Mouse (Mus musculus) cerebellum, adult 9-10 months (tissue): ENCODE measurements around the gene Cox14.
"Not testable (repeated sequence)": the region's sequence is repeated elsewhere in the genome, so short reads cannot be mapped to it uniquely, and the experiment has no call there.

Source experiments
- DNase-seq: peaks from one replicate; pipeline ENCODE4 v3.0.0; 2022

Cox14 gene

DNA sequence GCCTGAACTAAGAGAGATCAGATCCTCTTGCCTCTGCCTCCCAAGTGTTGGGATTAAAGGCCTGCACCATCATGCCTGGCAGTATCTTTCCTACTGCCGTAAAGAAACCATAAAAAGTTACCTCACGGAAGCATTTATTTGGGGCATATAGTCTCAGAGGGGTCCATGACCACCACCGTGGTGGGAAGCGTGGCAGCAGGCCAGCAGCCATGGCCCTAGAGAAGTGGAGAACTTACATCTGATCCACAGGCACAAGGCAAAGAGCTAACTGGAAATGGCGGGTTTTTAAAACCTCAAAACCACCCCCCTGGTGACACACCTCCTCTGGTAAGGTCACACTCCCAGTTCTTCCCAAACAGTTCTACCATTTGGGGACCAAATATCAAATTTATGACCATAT, 2.8 kb downstream of the Cox14 start:
- peak; percentile 51 for DNase-seq

DNA sequence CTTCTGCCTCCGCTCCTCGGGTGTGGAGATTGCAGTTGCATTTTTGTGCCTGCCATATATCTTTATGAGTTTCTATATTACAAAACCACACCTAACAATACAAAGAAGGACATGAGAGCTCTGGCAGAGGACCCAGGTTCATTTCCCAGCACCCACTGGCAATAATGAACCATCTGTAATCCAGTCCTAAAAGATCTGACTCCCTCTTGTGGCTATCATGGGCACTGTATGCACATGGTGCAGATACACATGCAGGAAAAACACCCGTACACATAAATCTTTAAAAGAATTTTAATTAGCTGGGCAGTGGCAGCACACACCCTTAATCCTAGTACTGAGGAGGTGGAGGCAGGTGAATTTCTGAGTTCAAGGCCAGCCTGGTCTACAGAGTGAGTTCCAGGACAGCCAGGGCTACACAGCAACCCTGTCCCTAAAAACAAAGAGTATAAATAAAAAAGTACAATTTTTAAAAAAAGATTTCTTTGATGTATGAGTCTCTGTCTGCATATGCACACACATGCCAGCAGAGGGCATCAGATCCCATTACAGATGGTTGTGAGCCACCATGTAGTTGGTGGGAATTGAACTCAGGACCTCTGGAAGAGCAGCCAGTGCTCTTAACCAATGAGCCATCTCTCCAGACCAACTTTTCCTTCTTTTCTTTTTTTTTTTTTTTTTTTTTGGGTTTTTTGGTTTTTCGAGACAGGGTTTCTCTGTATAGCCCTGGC, 3.8 kb downstream of the Cox14 start:
- peak; percentile 39 for DNase-seq

DNA sequence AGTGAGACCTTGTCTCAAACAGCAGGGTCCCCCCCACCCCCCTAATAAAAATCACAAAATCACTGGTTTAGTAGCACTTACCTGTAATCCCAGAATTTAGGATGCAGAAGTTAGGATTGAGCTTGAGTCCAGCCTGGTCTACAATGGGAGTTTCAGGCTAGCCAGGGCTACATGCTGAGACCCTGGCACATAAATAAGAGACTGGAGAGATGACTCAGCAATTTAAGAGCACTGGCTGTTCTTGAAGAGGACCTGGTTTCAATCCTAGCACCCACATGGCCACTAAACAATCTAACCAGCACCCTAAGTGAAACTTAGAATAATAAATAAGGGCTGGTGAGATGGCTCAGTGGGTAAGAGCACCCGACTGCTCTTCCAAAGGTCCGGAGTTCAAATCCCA, 5.7 kb downstream of the Cox14 start:
- DNase-seq: no peak

DNA sequence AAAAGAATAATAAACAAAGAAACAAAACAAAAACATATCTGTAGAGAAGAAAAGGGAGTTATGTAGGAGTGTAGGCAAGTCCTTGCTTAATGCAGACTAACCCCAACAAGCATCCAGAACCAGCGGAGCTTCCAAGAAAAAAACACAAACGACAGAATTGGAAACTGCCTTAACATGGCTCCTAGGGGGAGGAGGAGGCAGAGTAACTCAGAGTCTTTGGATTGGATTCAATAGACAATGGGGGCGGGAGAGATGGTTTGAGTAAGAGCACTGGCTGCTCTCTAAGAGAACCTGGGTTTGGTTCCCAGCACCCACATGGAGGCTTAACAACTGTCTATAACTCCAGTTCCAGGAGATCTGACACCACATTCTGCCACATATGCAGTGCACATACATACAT, 6.3 kb downstream of the Cox14 start:
- no peak for DNase-seq

DNA sequence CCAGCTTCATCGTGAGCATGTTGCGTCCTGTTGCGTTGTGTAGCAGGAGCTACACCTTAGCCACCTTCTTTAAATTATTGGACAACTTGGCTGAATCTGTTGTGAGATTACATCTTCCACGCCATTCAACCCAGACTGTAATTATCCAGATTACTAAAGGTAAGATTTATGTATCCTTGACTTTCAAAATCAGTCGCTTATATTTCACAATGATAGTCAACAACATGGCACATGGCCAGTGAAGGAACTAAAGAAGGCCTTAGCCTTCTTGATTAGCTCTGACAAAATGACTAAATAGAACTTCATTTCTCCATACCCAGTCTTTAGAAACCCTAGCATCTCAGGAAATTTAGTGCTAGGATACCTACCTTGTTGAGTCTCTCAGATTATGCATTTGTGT, 7.8 kb downstream of the Cox14 start:
- no peak for DNase-seq

DNA sequence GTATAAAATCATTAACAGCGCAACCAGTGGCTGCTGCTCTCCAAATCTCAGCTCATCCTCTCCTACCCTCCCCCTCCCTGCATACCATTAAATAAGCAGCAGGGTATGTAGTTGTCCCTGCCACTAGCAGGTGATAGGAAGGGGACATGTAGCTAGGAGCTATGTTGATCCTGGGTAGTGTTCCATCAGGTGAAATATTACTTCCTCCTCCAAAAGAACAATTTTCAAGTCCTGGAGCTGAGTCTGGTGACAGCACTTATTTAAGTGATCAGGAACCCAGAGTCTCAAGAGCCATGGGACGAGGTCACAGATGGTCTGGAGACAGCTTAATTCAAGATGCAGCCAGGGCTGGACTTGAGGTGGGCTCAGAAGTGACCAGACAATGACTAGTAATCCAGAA, 10.2 kb downstream of the Cox14 start:
- peak; percentile 100 for DNase-seq

DNA sequence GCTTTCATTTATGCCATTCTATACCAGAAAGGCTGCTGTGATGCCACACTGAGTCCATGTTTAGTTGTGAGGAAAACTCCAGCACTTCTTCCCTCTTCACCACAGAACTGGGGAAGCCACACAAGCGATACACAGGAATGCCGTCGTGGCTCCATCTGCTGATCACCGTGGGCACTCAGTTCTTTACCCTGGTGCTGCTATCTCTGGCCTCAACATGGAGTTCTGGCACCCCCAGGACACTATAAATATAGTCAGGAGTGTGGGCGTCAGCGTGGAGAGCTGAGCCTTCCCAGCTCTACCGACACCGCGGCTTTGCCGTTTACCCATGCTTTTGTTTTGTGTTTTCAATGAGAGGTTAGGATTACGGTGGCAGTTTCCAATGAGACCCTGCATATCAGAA, 11.3 kb downstream of the Cox14 start:
- no peak for DNase-seq

DNA sequence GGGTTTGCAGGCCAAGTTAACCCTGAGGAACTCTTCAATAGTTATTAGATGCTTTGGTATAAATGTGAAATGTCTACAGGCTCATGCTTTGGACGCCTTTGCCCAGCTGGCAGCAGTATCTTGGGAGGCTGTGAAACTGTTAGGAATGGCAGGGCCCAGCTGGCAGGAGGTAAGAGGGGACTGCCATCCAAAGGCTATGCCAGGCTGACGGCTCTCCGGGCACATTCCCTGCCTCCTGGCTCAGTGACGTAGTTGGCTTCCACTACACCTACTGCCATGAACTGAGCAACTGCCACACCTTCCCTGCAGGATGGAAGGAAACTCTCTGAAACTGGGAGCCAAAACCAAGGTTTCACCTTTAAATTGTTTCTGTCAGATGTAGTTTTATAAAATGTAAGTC, 14.8 kb downstream of the Cox14 start:
- DNase-seq: no peak

DNA sequence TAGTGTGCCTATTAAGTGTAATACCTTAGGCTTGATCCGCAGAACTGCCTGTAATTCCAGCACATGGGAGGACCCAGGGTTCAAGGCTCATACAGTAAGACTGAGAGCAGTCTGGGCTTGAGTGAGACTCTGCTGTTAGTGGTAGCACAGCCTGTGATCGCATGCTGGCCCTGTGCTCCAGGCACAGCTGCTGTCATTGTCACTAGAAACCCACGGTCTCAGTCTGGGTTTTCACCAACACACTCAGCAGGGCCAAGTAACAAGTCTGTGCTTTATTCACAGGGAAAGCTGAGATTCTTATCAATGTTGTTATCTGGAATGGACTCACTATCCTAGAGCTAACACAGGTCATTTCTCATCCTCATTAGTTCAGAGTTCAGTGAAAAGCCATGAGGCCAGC, 28.8 kb downstream of the Cox14 start:
- no peak for DNase-seq

DNA sequence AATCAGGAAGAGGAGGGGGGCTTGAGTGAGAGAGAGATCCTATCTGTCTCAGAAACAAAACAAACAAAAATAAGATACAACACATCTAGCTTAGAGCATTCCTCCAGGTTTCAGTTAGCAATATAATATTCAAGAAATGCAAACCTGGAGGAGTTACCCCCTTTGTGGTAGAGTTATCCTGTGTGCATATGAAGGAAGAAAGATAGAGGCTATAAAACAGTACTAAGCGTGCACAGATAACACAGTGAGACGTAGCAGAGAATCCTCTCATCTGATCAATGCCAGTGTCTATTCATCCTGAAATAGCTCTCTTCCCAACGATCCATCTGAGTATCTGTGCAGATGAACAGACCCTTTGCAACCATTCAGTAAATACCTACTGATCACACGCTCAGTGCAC, 42.0 kb downstream of the Cox14 start:
- no peak for DNase-seq

DNA sequence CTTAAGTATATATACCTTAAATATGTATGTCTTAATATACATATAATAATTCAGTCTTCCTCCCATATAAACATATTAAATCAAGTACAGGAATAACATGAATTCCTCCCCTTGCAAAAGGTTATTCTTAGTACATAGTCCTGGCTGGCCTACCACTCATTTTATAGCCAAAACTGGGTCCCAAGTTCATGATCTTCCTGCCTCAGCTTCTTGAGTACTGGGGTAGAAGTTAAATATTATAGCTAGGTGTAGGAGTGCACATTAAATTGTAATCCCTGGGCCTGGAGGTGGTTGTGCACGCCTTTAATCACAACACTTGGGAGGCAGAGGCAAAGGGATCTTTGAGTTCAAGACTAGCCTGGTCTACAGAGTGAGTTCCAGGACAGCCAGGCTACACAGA, 43.3 kb downstream of the Cox14 start:
- no peak for DNase-seq

DNA sequence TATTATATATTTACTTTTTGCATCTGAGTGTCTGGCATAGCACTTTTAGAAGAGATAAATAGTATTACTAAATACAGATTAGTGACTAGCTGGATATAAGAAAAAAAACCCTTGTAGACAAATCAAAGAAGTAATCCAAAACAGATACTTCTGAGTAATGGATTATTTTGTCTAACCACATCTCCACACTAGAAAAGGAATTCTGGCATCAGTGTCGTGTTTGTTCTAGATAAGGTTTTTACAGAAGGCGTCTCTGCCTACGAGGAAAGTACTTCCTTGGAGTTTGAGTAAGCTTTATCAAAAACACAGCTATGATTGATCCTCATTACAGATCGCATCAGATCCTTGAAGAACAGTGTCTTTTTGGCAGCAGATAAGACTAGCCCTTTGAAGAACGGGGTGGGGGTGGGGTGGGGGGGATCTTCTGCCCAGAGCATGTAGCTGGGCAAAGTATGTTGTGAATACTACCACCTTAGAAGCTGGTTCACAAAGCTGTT, 45.6 kb downstream of the Cox14 start:
- DNase-seq: no peak

DNA sequence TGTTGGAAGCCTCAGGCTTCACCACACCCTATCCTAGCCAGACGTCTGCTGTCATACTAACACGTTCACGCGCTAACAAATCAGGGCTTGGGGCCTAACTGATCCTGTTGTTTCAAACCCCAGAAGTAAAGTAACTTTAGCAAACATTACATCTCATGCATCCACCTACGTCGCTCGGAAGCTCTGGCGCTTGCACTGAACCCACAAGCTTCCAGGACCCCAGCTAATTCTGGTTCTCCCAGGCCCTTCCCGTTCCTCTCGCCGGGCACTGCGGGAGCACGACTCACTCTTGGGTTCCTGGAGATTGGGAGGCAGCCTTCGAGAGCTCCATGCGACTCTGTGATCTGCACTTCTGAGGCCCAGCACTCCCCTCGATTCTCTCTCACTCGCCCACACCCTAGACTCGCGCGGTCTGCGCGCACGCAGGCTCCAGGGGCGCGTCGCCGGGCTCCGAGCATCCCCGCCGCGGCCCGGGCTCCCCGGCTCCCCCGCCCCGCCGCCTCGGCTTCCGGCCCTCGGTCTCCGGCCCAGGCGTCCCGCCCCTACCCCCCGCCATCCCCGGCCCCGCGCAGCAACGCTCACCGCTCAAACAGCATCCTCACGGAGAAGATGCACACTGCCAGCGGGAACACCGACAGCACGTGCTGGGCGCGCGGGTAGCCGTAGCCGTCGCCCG, 46.3 kb downstream of the Cox14 start:
- DNase-seq: peak; percentile 41

DNA sequence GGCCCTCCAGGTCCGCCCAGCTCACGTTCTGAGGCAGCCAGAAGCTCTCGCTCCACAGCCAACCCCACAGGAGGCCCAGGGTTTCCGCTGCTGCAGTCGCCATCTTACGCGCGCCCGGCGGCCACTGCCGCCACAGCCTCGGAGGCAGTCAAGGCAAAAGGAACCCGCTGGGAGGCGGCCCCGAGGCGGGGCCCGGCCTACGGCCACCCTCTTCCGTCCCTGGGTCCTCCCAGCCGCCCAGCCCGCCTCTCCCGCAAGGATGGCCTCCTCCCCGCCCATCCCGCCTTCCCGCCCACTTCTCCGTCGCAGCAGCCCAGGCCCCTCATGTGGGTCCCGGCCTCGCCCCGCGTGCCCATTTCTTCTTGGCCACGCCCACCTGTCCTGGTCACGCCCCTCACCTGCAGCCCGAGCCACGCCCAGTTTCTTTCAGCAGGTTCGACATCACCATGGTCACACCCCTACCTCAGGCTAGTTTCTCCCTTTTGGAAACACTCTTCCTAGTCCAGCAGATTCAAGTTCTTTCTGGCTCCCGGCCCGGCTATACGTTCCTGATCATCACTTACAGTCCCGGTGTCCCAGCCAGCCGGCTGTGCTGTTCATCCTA, 47.0 kb downstream of the Cox14 start:
- DNase-seq: peak; percentile 85

DNA sequence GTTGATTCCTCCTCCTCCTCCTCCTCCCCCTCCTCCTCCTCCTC, 47.3 kb downstream of the Cox14 start, which contains the start of gene Cers5:
Gene Cers5, minus strand, starts transcription at position 5 of the 44 bp plus-strand sequence.
- not testable (repeated sequence) for DNase-seq

DNA sequence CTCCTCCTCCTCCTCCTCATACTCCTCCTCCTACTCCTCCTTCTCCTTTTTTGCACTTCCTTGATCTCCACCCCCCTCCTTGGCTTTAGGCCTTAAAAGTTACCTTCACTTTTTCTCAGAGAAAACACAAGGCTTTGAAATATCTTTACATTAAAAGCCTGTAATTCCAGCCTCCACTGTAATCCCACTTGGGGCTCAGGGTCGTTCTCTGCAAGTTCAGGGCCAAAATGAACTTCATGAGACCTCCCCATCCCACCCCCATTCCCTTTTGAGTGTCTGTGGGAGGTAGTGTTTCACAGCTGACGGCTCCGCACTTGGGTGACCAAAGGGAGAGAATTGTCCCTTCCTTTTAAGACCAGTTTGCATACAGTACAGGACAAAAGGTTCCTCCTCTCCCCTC, 47.5 kb downstream of the Cox14 start:
- DNase-seq: no peak
